Mouse (Mus musculus): ENCODE results near the gene Gid8.
"Not testable (repeated sequence)": the region's sequence is repeated elsewhere in the genome, so short reads cannot be mapped to it uniquely, and the experiment has no call there.

Gid8 gene

GRCm38 (mm10) chr2:180710276-180711155 is 599 bp downstream of the Gid8 start:
- in situ Hi-C loops (cut with MboI, MseI), result no loop called here

GRCm38 (mm10) chr2:180711527-180711926 is 1.6 kb downstream of the Gid8 start:
- in situ Hi-C loops (cut with MboI, MseI), result no loop called here

GRCm38 (mm10) chr2:180712037-180712689 is 2.2 kb downstream of the Gid8 start:
- in situ Hi-C loops (cut with MboI, MseI), result no loop called here

GRCm38 (mm10) chr2:180722748-180723147 is 12.8 kb downstream of the Gid8 start:
- in situ Hi-C loops (cut with MboI, MseI), result not testable (repeated sequence)

GRCm38 (mm10) chr2:180723865-180724264 is 13.9 kb downstream of the Gid8 start:
- in situ Hi-C loops (cut with MboI, MseI), result no loop called here

- in situ Hi-C loops (cut with MboI, MseI), result no loop called here
Observed at GRCm38 (mm10) chr2:180724585-180725413, 14.9 kb downstream of the Gid8 start, which contains the start of gene Slc17a9. TSS of gene Slc17a9 (plus strand) at chr2:180725263.

GRCm38 (mm10) chr2:180725414-180725778 is 15.5 kb downstream of the Gid8 start:
- in situ Hi-C loops (cut with MboI, MseI), result no loop called here

- in situ Hi-C loops (cut with MboI, MseI), result no loop called here
Observed at GRCm38 (mm10) chr2:180725856-180726629, 16.1 kb downstream of the Gid8 start.

GRCm38 (mm10) chr2:180726658-180727442 is 16.9 kb downstream of the Gid8 start:
- in situ Hi-C loops (cut with MboI, MseI), result no loop called here

GRCm38 (mm10) chr2:180727613-180728021 is 17.7 kb downstream of the Gid8 start:
- in situ Hi-C loops (cut with MboI, MseI), result no loop called here

GRCm38 (mm10) chr2:180731036-180731435 is 21.1 kb downstream of the Gid8 start:
- in situ Hi-C loops (cut with MboI, MseI), result no loop called here

- in situ Hi-C loops (cut with MboI, MseI), result no loop called here
Observed at GRCm38 (mm10) chr2:180731984-180732383, 22.1 kb downstream of the Gid8 start.

GRCm38 (mm10) chr2:180735232-180735631 is 25.3 kb downstream of the Gid8 start:
- in situ Hi-C loops (cut with MboI, MseI), result no loop called here

GRCm38 (mm10) chr2:180737984-180738383 is 28.1 kb downstream of the Gid8 start:
- in situ Hi-C loops (cut with MboI, MseI), result no loop called here

GRCm38 (mm10) chr2:180740349-180740748 is 30.4 kb downstream of the Gid8 start:
- in situ Hi-C loops (cut with MboI, MseI), result loop anchor here (5.0 kb wide), 1 partner anchor 153 kb away; the partner anchor contains the start of gene Ogfr

- in situ Hi-C loops (cut with MboI, MseI), result loop anchor here (5.0 kb wide), 1 partner anchor 154 kb away; the partner anchor contains the start of gene Ogfr
Observed at GRCm38 (mm10) chr2:180741421-180741820, 31.5 kb downstream of the Gid8 start.

GRCm38 (mm10) chr2:180742820-180743219 is 32.9 kb downstream of the Gid8 start:
- in situ Hi-C loops (cut with MboI, MseI), result loop anchor here (5.0 kb wide), 1 partner anchor 156 kb away; the partner anchor contains the start of gene Ogfr

- in situ Hi-C loops (cut with MboI, MseI), result loop anchor here (5.0 kb wide), 1 partner anchor 156 kb away; the partner anchor contains the start of gene Ogfr
Observed at GRCm38 (mm10) chr2:180743321-180743720, 33.4 kb downstream of the Gid8 start.

GRCm38 (mm10) chr2:180745248-180745927 is 35.5 kb downstream of the Gid8 start:
- in situ Hi-C loops (cut with MboI, MseI), result no loop called here
